Mouse (Mus musculus): ENCODE results near the gene Ky. TPM values are rescaled to one million over a fixed set of nuclear protein-coding genes. Genes with fewer than 3 reads are reported as not detected.

Ky gene
- total and polyA plus RNA-seq, 3 experiments, result not detected

GRCm38 (mm10) chr9:102553781-102554180, 48.2 kb downstream of the Ky start:
- Histone ChIP-seq H3K79me2 (ENCODE audit: control insufficient read depth, insufficient read depth, low read length, poor library complexity) (no peaks in the 10 kb centered on the region), H3K36me3 (ENCODE audit: control insufficient read depth in 1 of 2, insufficient read depth in 2 of 2, low read length in 2 of 2) (no peaks in the 10 kb centered on the region), H3K9me3 (replicated peaks; ENCODE audit: insufficient read depth, low read length) (no peaks in the 10 kb centered on the region), H3K4me1 (ENCODE audit: control insufficient read depth in 1 of 2, insufficient read depth in 2 of 2, low read length in 2 of 2) (no peaks in the 10 kb centered on the region), H3K9ac (ENCODE audit: control insufficient read depth, low read depth, low read length, poor library complexity, severe bottlenecking) (no peak overlapping the region), H3K4me3 (ENCODE audit: control insufficient read depth in 1 of 2, insufficient read depth in 1 of 2, low read depth in 2 of 2, low read length in 2 of 2) (no peak overlapping the region), H3K27ac (ENCODE audit: control insufficient read depth, low read depth, low read length) (no peak overlapping the region), H3K27me3 (ENCODE audit: control insufficient read depth in 1 of 2, insufficient read depth in 2 of 2, low read length in 2 of 2) (no peaks in the 10 kb centered on the region)
- DNase-seq (ENCODE audit: low read depth, low spot score), result no peak
- no peak for TF ChIP-seq USF1 (IDR thresholded peaks at IDR 0.05; ENCODE audit: low read depth, low read length)
- TF ChIP-seq NELFE (IDR thresholded peaks at IDR 0.05; ENCODE audit: low read depth, low read length), result no peak
- TF ChIP-seq MEF2A (IDR thresholded peaks at IDR 0.05; ENCODE audit: extremely low read depth, insufficient replicate concordance, low read depth, low read length, poor library complexity, severe bottlenecking), result no peak
- TF ChIP-seq TAL1 (IDR thresholded peaks at IDR 0.05; ENCODE audit: low read length), result no peak
- no peak for TF ChIP-seq MYC (IDR thresholded peaks at IDR 0.05; ENCODE audit: low read depth, low read length)
- no peak for TF ChIP-seq SIN3A (IDR thresholded peaks at IDR 0.05; ENCODE audit: low read length)
- TF ChIP-seq ETS1 (IDR thresholded peaks at IDR 0.05; ENCODE audit: low read depth, low read length), result no peak
- TF ChIP-seq MYB (IDR thresholded peaks at IDR 0.05; ENCODE audit: low read depth, low read length), result no peak
- no peak for TF ChIP-seq ZMIZ1 (IDR thresholded peaks at IDR 0.05; ENCODE audit: low read depth, low read length)
- no peak for TF ChIP-seq POLR2AphosphoS2 (IDR thresholded peaks at IDR 0.05; ENCODE audit: low read length)
- no peak for TF ChIP-seq ZNF384 (IDR thresholded peaks at IDR 0.05; ENCODE audit: low read depth, low read length)
- no peak for TF ChIP-seq JUND (IDR thresholded peaks at IDR 0.05; ENCODE audit: low read depth, low read length)

GRCm38 (mm10) chr9:102558463-102558862, 52.9 kb downstream of the Ky start:
- no peaks in the 10 kb centered on the region for H3K9me3 ChIP-seq (replicated peaks; ENCODE audit: insufficient read depth, low read length)
- no peak overlapping the region for H3K4me3 ChIP-seq (ENCODE audit: control insufficient read depth in 1 of 2, insufficient read depth in 1 of 2, low read depth in 2 of 2, low read length in 2 of 2)
- H3K4me1 ChIP-seq (ENCODE audit: control insufficient read depth in 1 of 2, insufficient read depth in 2 of 2, low read length in 2 of 2), result no peaks in the 10 kb centered on the region
- no peaks in the 10 kb centered on the region for H3K79me2 ChIP-seq (ENCODE audit: control insufficient read depth, insufficient read depth, low read length, poor library complexity)
- no peaks in the 10 kb centered on the region for H3K27me3 ChIP-seq (ENCODE audit: control insufficient read depth in 1 of 2, insufficient read depth in 2 of 2, low read length in 2 of 2)
- no peak for TF ChIP-seq POLR2A (IDR thresholded peaks at IDR 0.05; ENCODE audit: control insufficient read depth in 1 of 2, insufficient read depth in 1 of 2, low read depth in 1 of 2, low read length in 2 of 2, poor library complexity in 1 of 2)
- TF ChIP-seq CTCF (IDR thresholded peaks at IDR 0.05 in 2 of 3, conservative IDR thresholded peaks at IDR 0.05 in 1 of 3; ENCODE audit: control insufficient read depth in 1 of 3, insufficient read depth in 1 of 3, low read depth in 2 of 3, low read length in 3 of 3, poor library complexity in 1 of 3, severe bottlenecking in 1 of 3), result peak in 2 of 3 experiments; percentile 3 to 19; a peak in 2 of 6 replicates
- DNase-seq (ENCODE audit: low read depth, low spot score), result no peak
- no peak overlapping the region for H3K9ac ChIP-seq (ENCODE audit: control insufficient read depth, low read depth, low read length, poor library complexity, severe bottlenecking)
- no peak overlapping the region for H3K27ac ChIP-seq (ENCODE audit: control insufficient read depth, low read depth, low read length)
- H3K36me3 ChIP-seq (ENCODE audit: control insufficient read depth in 1 of 2, insufficient read depth in 2 of 2, low read length in 2 of 2), result no peaks in the 10 kb centered on the region

GRCm38 (mm10) chr9:102572888-102573287, 67.3 kb downstream of the Ky start:
- Histone ChIP-seq H3K27ac (ENCODE audit: control insufficient read depth, low read depth, low read length) (no peak overlapping the region), H3K4me1 (ENCODE audit: control insufficient read depth in 1 of 2, insufficient read depth in 2 of 2, low read length in 2 of 2) (peaks cover 0 to 6% of the 10 kb centered on the region in 2 experiments; a peak in 2 of 4 replicates), H3K4me3 (ENCODE audit: control insufficient read depth in 1 of 2, insufficient read depth in 1 of 2, low read depth in 2 of 2, low read length in 2 of 2) (no peak overlapping the region), H3K79me2 (ENCODE audit: control insufficient read depth, insufficient read depth, low read length, poor library complexity) (no peaks in the 10 kb centered on the region), H3K9me3 (replicated peaks; ENCODE audit: insufficient read depth, low read length) (no peaks in the 10 kb centered on the region), H3K9ac (ENCODE audit: control insufficient read depth, low read depth, low read length, poor library complexity, severe bottlenecking) (no peak overlapping the region), H3K36me3 (ENCODE audit: control insufficient read depth in 1 of 2, insufficient read depth in 2 of 2, low read length in 2 of 2) (no peaks in the 10 kb centered on the region; a peak in 1 of 4 replicates), H3K27me3 (ENCODE audit: control insufficient read depth in 1 of 2, insufficient read depth in 2 of 2, low read length in 2 of 2) (no peaks in the 10 kb centered on the region)
- TF ChIP-seq TBP (IDR thresholded peaks at IDR 0.05; ENCODE audit: low read depth, low read length) (no peak), ETS1 (IDR thresholded peaks at IDR 0.05; ENCODE audit: low read depth, low read length) (no peak), CHD2 (IDR thresholded peaks at IDR 0.05; ENCODE audit: low read length) (no peak), MYB (IDR thresholded peaks at IDR 0.05; ENCODE audit: low read depth, low read length) (no peak), E2F4 (IDR thresholded peaks at IDR 0.05; ENCODE audit: borderline replicate concordance, low read depth, low read length) (no peak), HCFC1 (IDR thresholded peaks at IDR 0.05; ENCODE audit: low read depth, low read length) (no peak), POLR2AphosphoS2 (IDR thresholded peaks at IDR 0.05; ENCODE audit: low read length) (no peak), ZC3H11A (IDR thresholded peaks at IDR 0.05; ENCODE audit: low read depth, low read length) (no peak), ZNF384 (IDR thresholded peaks at IDR 0.05; ENCODE audit: low read depth, low read length) (no peak), JUND (IDR thresholded peaks at IDR 0.05; ENCODE audit: low read depth, low read length) (no peak), NELFE (IDR thresholded peaks at IDR 0.05; ENCODE audit: low read depth, low read length) (no peak), NRF1 (IDR thresholded peaks at IDR 0.05; ENCODE audit: insufficient read depth, low read depth, low read length, poor library complexity, severe bottlenecking) (no peak), GATA1 (IDR thresholded peaks at IDR 0.05; ENCODE audit: low read depth, low read length) (no peak), MXI1 (IDR thresholded peaks at IDR 0.05; ENCODE audit: low read depth, low read length) (no peak), GABPA (IDR thresholded peaks at IDR 0.05; ENCODE audit: low read depth, low read length) (no peak), USF1 (IDR thresholded peaks at IDR 0.05; ENCODE audit: low read depth, low read length) (no peak)
- no peak for DNase-seq (ENCODE audit: low read depth, low spot score)
